Mouse (Mus musculus): ENCODE measurements around the gene Dmrtb1.

Gene Dmrtb1

GRCm38 (mm10) chr4:107684130-107684529, at the start of gene Dmrtb1:
TSS of gene Dmrtb1 (minus strand) at chr4:107684230.
- H3K27me3 ChIP-seq (ENCODE audit: control insufficient read depth, insufficient read depth, low read length, poor library complexity, severe bottlenecking): no peaks in the 10 kb centered on the region
- no peaks in the 10 kb centered on the region for H3K36me3 ChIP-seq (ENCODE audit: control insufficient read depth, insufficient read depth, low read length, poor library complexity, severe bottlenecking)
- no peak for DNase-seq (ENCODE audit: low read depth, low spot score)

- Histone ChIP-seq H3K36me3 (ENCODE audit: control insufficient read depth, insufficient read depth, low read length, poor library complexity, severe bottlenecking) (no peaks in the 10 kb centered on the region), H3K27me3 (ENCODE audit: control insufficient read depth, insufficient read depth, low read length, poor library complexity, severe bottlenecking) (no peaks in the 10 kb centered on the region)
Observed at GRCm38 (mm10) chr4:107733603-107734002, 49.6 kb upstream of the Dmrtb1 start.

GRCm38 (mm10) chr4:107732624-107733023, 48.6 kb upstream of the Dmrtb1 start:
- no peak for DNase-seq (ENCODE audit: low read depth, low spot score)
- Histone ChIP-seq H3K27me3 (ENCODE audit: control insufficient read depth, insufficient read depth, low read length, poor library complexity, severe bottlenecking) (no peaks in the 10 kb centered on the region), H3K36me3 (ENCODE audit: control insufficient read depth, insufficient read depth, low read length, poor library complexity, severe bottlenecking) (no peaks in the 10 kb centered on the region)

More at GRCm38 (mm10) chr4:107733603-107734002, 49.6 kb upstream of the Dmrtb1 start:
- no peak for DNase-seq (ENCODE audit: low read depth, low spot score)

GRCm38 (mm10) chr4:107732182-107732581, 48.2 kb upstream of the Dmrtb1 start:
- DNase-seq (ENCODE audit: low read depth, low spot score): no peak
- no peaks in the 10 kb centered on the region for H3K36me3 ChIP-seq (ENCODE audit: control insufficient read depth, insufficient read depth, low read length, poor library complexity, severe bottlenecking)
- no peaks in the 10 kb centered on the region for H3K27me3 ChIP-seq (ENCODE audit: control insufficient read depth, insufficient read depth, low read length, poor library complexity, severe bottlenecking)

GRCm38 (mm10) chr4:107731088-107731465, 47.0 kb upstream of the Dmrtb1 start:
- no peaks in the 10 kb centered on the region for H3K27me3 ChIP-seq (ENCODE audit: control insufficient read depth, insufficient read depth, low read length, poor library complexity, severe bottlenecking)
- H3K36me3 ChIP-seq (ENCODE audit: control insufficient read depth, insufficient read depth, low read length, poor library complexity, severe bottlenecking): no peaks in the 10 kb centered on the region
- no peak for DNase-seq (ENCODE audit: low read depth, low spot score)

GRCm38 (mm10) chr4:107730391-107731087, 46.5 kb upstream of the Dmrtb1 start:
- no peak for DNase-seq (ENCODE audit: low read depth, low spot score)
- no peaks in the 10 kb centered on the region for H3K27me3 ChIP-seq (ENCODE audit: control insufficient read depth, insufficient read depth, low read length, poor library complexity, severe bottlenecking)
- H3K36me3 ChIP-seq (ENCODE audit: control insufficient read depth, insufficient read depth, low read length, poor library complexity, severe bottlenecking): no peaks in the 10 kb centered on the region

- no peaks in the 10 kb centered on the region for H3K27me3 ChIP-seq (ENCODE audit: control insufficient read depth, insufficient read depth, low read length, poor library complexity, severe bottlenecking)
- no peak for DNase-seq (ENCODE audit: low read depth, low spot score)
- H3K36me3 ChIP-seq (ENCODE audit: control insufficient read depth, insufficient read depth, low read length, poor library complexity, severe bottlenecking): no peaks in the 10 kb centered on the region
Observed at GRCm38 (mm10) chr4:107725432-107725831, 41.4 kb upstream of the Dmrtb1 start.

GRCm38 (mm10) chr4:107720043-107720830, 36.2 kb upstream of the Dmrtb1 start:
- no peak for DNase-seq (ENCODE audit: low read depth, low spot score)
- no peaks in the 10 kb centered on the region for H3K36me3 ChIP-seq (ENCODE audit: control insufficient read depth, insufficient read depth, low read length, poor library complexity, severe bottlenecking)
- H3K27me3 ChIP-seq (ENCODE audit: control insufficient read depth, insufficient read depth, low read length, poor library complexity, severe bottlenecking): no peaks in the 10 kb centered on the region

- no peak for DNase-seq (ENCODE audit: low read depth, low spot score)
- H3K36me3 ChIP-seq (ENCODE audit: control insufficient read depth, insufficient read depth, low read length, poor library complexity, severe bottlenecking): no peaks in the 10 kb centered on the region
- no peaks in the 10 kb centered on the region for H3K27me3 ChIP-seq (ENCODE audit: control insufficient read depth, insufficient read depth, low read length, poor library complexity, severe bottlenecking)
Observed at GRCm38 (mm10) chr4:107719161-107719560, 35.1 kb upstream of the Dmrtb1 start.

GRCm38 (mm10) chr4:107718720-107719119, 34.7 kb upstream of the Dmrtb1 start:
- H3K36me3 ChIP-seq (ENCODE audit: control insufficient read depth, insufficient read depth, low read length, poor library complexity, severe bottlenecking): no peaks in the 10 kb centered on the region
- no peaks in the 10 kb centered on the region for H3K27me3 ChIP-seq (ENCODE audit: control insufficient read depth, insufficient read depth, low read length, poor library complexity, severe bottlenecking)
- DNase-seq (ENCODE audit: low read depth, low spot score): no peak

- no peaks in the 10 kb centered on the region for H3K27me3 ChIP-seq (ENCODE audit: control insufficient read depth, insufficient read depth, low read length, poor library complexity, severe bottlenecking)
- peak; percentile 9 for DNase-seq (ENCODE audit: low read depth, low spot score)
- no peaks in the 10 kb centered on the region for H3K36me3 ChIP-seq (ENCODE audit: control insufficient read depth, insufficient read depth, low read length, poor library complexity, severe bottlenecking)
Observed at GRCm38 (mm10) chr4:107717718-107718313, 33.8 kb upstream of the Dmrtb1 start.

- no peaks in the 10 kb centered on the region for H3K36me3 ChIP-seq (ENCODE audit: control insufficient read depth, insufficient read depth, low read length, poor library complexity, severe bottlenecking)
- no peaks in the 10 kb centered on the region for H3K27me3 ChIP-seq (ENCODE audit: control insufficient read depth, insufficient read depth, low read length, poor library complexity, severe bottlenecking)
- no peak for DNase-seq (ENCODE audit: low read depth, low spot score)
Observed at GRCm38 (mm10) chr4:107716754-107717299, 32.8 kb upstream of the Dmrtb1 start.

- H3K27me3 ChIP-seq (ENCODE audit: control insufficient read depth, insufficient read depth, low read length, poor library complexity, severe bottlenecking): no peaks in the 10 kb centered on the region
- no peak for DNase-seq (ENCODE audit: low read depth, low spot score)
- H3K36me3 ChIP-seq (ENCODE audit: control insufficient read depth, insufficient read depth, low read length, poor library complexity, severe bottlenecking): no peaks in the 10 kb centered on the region
Observed at GRCm38 (mm10) chr4:107706884-107707283, 22.9 kb upstream of the Dmrtb1 start.

- peak; percentile 42 for DNase-seq (ENCODE audit: low read depth, low spot score)
- Histone ChIP-seq H3K27me3 (ENCODE audit: control insufficient read depth, insufficient read depth, low read length, poor library complexity, severe bottlenecking) (no peaks in the 10 kb centered on the region), H3K36me3 (ENCODE audit: control insufficient read depth, insufficient read depth, low read length, poor library complexity, severe bottlenecking) (no peaks in the 10 kb centered on the region)
Observed at GRCm38 (mm10) chr4:107704185-107704584, 20.2 kb upstream of the Dmrtb1 start.

- no peak for DNase-seq (ENCODE audit: low read depth, low spot score)
- Histone ChIP-seq H3K36me3 (ENCODE audit: control insufficient read depth, insufficient read depth, low read length, poor library complexity, severe bottlenecking) (no peaks in the 10 kb centered on the region), H3K27me3 (ENCODE audit: control insufficient read depth, insufficient read depth, low read length, poor library complexity, severe bottlenecking) (no peaks in the 10 kb centered on the region)
Observed at GRCm38 (mm10) chr4:107701679-107702078, 17.6 kb upstream of the Dmrtb1 start.

Measured in splenic B cell, adult 2 months (primary cell).